Mouse (Mus musculus): Measurements from ENCODE around the gene Gm21836. TPM values are rescaled to one million over a fixed set of nuclear protein-coding genes. Genes with fewer than 3 reads are reported as not detected.
A peak's percentile ranks its signal among the peaks of the same experiment; 100 is the strongest.
"Not testable (repeated sequence)": the region's sequence is repeated elsewhere in the genome, so short reads cannot be mapped to it uniquely, and the experiment has no call there.

Gene Gm21836
- polyA plus RNA-seq (2015; fragmentation: Nextera tagmentation; extraction: Ambion mirVana), result not detected in 2 replicates

GRCm38 (mm10) chr9:124493693-124494092 lies at the start of gene Gm21836:
Gene Gm21836 (minus strand): TSS chr9:124493793.
- ATAC-seq (ENCODE audit: low read depth); H3K9me3 ChIP-seq (replicated peaks); H3K4me3 ChIP-seq (replicated peaks); H3K4me1 ChIP-seq (replicated peaks); H3K4me2 ChIP-seq; H3K27me3 ChIP-seq; H3K27ac ChIP-seq; DNase-seq; H3K9ac ChIP-seq; H3K36me3 ChIP-seq: not testable (repeated sequence)
- WGBS (ENCODE audit: insufficient replicate concordance), result 63% methylated on average over 2 of the region's 2 CpGs

- H3K9me3 ChIP-seq (replicated peaks); H3K4me1 ChIP-seq (replicated peaks); DNase-seq; H3K4me2 ChIP-seq; H3K9ac ChIP-seq; H3K27ac ChIP-seq; H3K27me3 ChIP-seq; ATAC-seq (ENCODE audit: low read depth); H3K4me3 ChIP-seq (replicated peaks): not testable (repeated sequence)
- peaks cover 13% of the 10 kb centered on the region for H3K36me3 ChIP-seq
- WGBS (ENCODE audit: insufficient replicate concordance), result 46% methylated on average over 14 of the region's 15 CpGs
Measured at GRCm38 (mm10) chr9:124480361-124480980, 13.1 kb downstream of the Gm21836 start.

- no peak for DNase-seq
- no peak overlapping the region for H3K27ac ChIP-seq
Measured at GRCm38 (mm10) chr9:124478081-124478480, 15.5 kb downstream of the Gm21836 start.

GRCm38 (mm10) chr9:124476096-124476902 lies 17.3 kb downstream of the Gm21836 start, which contains the start of gene Ppp2r3d:
Gene Ppp2r3d (minus strand): TSS chr9:124476898.
- H3K4me2 ChIP-seq, result no peak within 1 kb of the TSS
- ATAC-seq (ENCODE audit: low read depth) (0 out of 2 replicates have a peak, but pooled peaks have one; percentile 29), DNase-seq (no peak)
- no peaks in the 10 kb centered on the region for H3K4me1 ChIP-seq (replicated peaks)
- no peak within 1 kb of the TSS for H3K4me3 ChIP-seq (replicated peaks)
- H3K27ac ChIP-seq, result no peak within 1 kb of the TSS
- peaks cover 13% of the 10 kb centered on the region for H3K36me3 ChIP-seq
- H3K9me3 ChIP-seq (replicated peaks), result peaks cover 6% of the 10 kb centered on the region; the same call in 1 of the 2 replicates
- no peaks in the 10 kb centered on the region for H3K27me3 ChIP-seq
- WGBS (ENCODE audit: insufficient replicate concordance), result 83% methylated on average over 22 of the region's 22 CpGs
- H3K9ac ChIP-seq, result no peak within 1 kb of the TSS

More at GRCm38 (mm10) chr9:124478081-124478480, 15.5 kb downstream of the Gm21836 start:
- Histone ChIP-seq H3K36me3 (peaks cover 13% of the 10 kb centered on the region), H3K27me3 (no peaks in the 10 kb centered on the region), H3K4me2 (no peak overlapping the region), H3K9ac (no peak overlapping the region), H3K4me3 (replicated peaks) (no peak overlapping the region), H3K9me3 (replicated peaks) (peaks cover 6% of the 10 kb centered on the region; the same call in 1 of the 2 replicates), H3K4me1 (replicated peaks) (no peaks in the 10 kb centered on the region)
- WGBS (ENCODE audit: insufficient replicate concordance), result 46% methylated on average over 3 of the region's 3 CpGs
- ATAC-seq (ENCODE audit: low read depth), result no peak

- ATAC-seq (ENCODE audit: low read depth), result no peak
- WGBS (ENCODE audit: insufficient replicate concordance), result 83% methylated on average over 15 of the region's 15 CpGs
- DNase-seq, result no peak
Measured at GRCm38 (mm10) chr9:124475689-124476088, 17.9 kb downstream of the Gm21836 start.

GRCm38 (mm10) chr9:124456572-124456971 lies 37.0 kb downstream of the Gm21836 start:
- ATAC-seq (ENCODE audit: low read depth) (peak; percentile 54; the same call in 1 of the 2 replicates), DNase-seq (no peak)
- Histone ChIP-seq H3K36me3 (no peaks in the 10 kb centered on the region), H3K27me3 (no peaks in the 10 kb centered on the region), H3K27ac (no peak overlapping the region), H3K4me1 (replicated peaks) (no peaks in the 10 kb centered on the region), H3K9ac (no peak overlapping the region), H3K4me2 (no peak overlapping the region), H3K9me3 (replicated peaks) (no peaks in the 10 kb centered on the region), H3K4me3 (replicated peaks) (no peak overlapping the region)
- WGBS (ENCODE audit: insufficient replicate concordance), result 2% methylated on average over 1 of the region's 1 CpGs

More at GRCm38 (mm10) chr9:124475689-124476088, 17.9 kb downstream of the Gm21836 start:
- H3K4me3 ChIP-seq (replicated peaks), result no peak overlapping the region
- no peak overlapping the region for H3K9ac ChIP-seq
- no peaks in the 10 kb centered on the region for H3K4me1 ChIP-seq (replicated peaks)
- H3K36me3 ChIP-seq, result peaks cover 13% of the 10 kb centered on the region
- H3K9me3 ChIP-seq (replicated peaks), result peaks cover 6% of the 10 kb centered on the region; the same call in 1 of the 2 replicates
- no peaks in the 10 kb centered on the region for H3K27me3 ChIP-seq
- H3K4me2 ChIP-seq, result no peak overlapping the region
- no peak overlapping the region for H3K27ac ChIP-seq

Other genes with a start within 250 kb of the Gm21836 start
- gene 2010315B03Rik, start 181.1 kb downstream of the Gm21836 start, polyA plus RNA-seq (2015; fragmentation: Nextera tagmentation; extraction: Ambion mirVana), result 3.9 and 4.7 TPM in 2 replicates
- gene Ppp2r3d, start 16.9 kb downstream of the Gm21836 start, polyA plus RNA-seq (2015; fragmentation: Nextera tagmentation; extraction: Ambion mirVana), result 33.3 TPM in 2 replicates